Mouse (Mus musculus) ZHBTc4 (cell line): Measurements from ENCODE around the gene Adarb2.

Experiments used
- DNase-seq: peaks from one replicate; pipeline ENCODE4 v3.0.0-alpha.2; 2011; ENCODE audit warnings: low read depth, low spot score

Gene Adarb2

GRCm38 (mm10) chr13:8202681-8203476 lies at the start of gene Adarb2:
Gene Adarb2 (plus strand): TSS chr13:8202866.
- peak; percentile 58 for DNase-seq

- DNase-seq, result no peak
Measured at GRCm38 (mm10) chr13:8173800-8174199, 28.9 kb upstream of the Adarb2 start.

DNA sequence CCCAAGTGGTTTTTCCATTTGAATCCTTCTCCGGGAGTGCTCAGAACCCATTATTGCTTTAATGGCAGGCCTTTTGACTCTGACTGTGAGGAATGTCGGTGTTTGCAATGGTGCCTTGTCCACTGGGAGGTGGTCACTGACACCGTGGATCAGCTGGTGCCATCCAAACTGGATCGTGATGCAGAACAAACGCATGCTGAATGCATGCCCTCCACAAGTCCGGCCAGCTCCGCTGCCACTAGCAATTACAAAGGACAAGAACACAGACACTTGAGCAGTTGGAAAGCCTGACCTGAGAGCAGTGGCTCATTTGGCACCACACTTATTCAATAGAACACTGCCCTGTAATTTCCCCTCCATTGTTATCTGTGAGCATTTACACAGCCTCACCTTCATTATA lies 10.7 kb upstream of the Adarb2 start:
- DNase-seq, result peak; percentile 62

- no peak for DNase-seq
Measured at GRCm38 (mm10) chr13:8199186-8199880, 3.3 kb upstream of the Adarb2 start.

GRCm38 (mm10) chr13:8203477-8203813 lies 779 bp downstream of the Adarb2 start:
- DNase-seq, result no peak

- DNase-seq, result no peak
Measured at GRCm38 (mm10) chr13:8207337-8207736, 4.7 kb downstream of the Adarb2 start.

DNA sequence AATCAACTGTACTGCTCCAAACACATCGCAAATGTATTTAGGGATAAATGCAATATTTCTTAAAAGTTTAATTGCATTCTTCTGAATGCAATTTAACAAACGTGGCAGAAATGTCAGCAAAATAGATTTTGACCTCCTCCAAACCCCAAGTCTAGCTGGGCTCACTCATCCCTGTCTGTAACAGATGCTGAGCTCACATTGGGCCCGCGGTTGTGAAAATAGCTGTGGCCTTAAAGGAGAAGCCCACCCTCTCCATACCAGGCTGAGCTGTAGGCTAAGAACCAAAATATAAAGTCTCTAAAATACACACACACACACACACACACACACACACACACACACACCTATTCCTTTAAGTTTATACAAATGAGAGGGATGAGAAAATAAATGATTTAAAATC lies 8.1 kb downstream of the Adarb2 start:
- no peak for DNase-seq

- no peak for DNase-seq
Measured at GRCm38 (mm10) chr13:8238871-8239270, 36.2 kb downstream of the Adarb2 start.

DNA sequence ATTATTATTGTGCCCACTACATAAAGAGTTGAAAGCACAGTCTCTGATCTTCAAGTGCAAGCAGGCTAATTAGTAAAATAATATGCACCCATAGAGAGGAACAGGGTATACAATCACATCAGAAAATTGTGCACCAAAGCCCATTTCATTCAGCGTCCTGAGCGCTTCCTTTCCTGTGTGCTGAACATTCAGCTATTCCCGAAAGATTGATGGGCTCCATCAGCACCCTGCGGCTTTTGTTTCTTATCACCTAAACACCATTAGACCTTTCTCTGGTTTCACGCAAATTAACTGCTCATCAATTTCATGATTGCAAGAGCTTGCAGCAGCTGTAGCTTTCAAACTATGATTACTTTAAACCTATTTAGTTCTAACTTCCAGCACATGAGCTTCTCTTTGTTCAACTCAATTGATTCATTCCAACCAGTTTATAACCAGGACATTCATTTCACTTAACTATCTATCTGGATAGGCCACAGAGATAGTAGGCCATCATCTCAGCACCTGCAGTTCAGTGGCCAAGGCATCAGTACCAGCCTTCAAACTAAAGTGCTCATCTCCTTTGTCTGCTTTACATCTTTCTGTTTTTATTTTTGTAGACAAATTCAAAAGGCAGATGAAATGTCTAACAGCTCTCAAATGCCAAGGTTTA lies 45.5 kb downstream of the Adarb2 start:
- peak; percentile 2 for DNase-seq

GRCm38 (mm10) chr13:8272158-8272945 lies 69.7 kb downstream of the Adarb2 start:
- no peak for DNase-seq

- DNase-seq, result no peak
Measured at GRCm38 (mm10) chr13:8283116-8283515, 80.5 kb downstream of the Adarb2 start.

DNA sequence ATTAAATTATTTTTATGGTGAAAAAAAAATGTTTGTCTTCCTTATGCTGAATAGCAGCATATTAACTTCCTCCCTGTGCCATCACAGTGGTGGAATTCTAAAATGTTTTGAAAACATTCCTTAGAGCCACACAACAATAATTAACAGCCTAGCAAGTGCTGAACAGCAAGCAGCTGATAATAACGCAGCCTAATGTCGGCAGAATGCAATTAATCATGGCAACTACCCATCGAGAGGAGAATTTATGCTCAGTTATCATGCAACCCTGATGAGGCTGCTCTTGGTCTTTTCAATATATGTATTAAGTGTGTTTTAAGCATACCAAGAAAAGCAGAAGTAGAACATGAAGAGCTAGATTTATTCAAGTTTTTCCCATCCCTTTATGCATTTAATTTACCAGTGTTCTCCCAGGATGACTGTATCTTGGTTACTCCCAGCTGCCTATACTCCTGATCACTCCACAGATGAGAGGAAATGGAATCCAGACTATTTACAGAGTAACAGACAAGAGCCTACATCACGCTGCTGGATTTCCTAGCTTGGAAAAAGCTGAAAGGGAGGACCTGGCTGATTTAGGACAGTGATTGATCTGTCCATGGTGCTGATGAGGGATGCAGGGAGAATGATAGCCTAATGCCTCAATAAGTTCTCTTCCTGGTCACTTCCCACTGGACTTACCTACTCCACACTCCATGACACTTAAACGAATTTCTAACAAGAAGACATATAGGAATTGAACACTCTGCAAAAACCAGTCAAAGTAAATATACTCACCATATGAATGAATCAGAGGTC lies 113.9 kb downstream of the Adarb2 start:
- DNase-seq, result peak; percentile 43

DNA sequence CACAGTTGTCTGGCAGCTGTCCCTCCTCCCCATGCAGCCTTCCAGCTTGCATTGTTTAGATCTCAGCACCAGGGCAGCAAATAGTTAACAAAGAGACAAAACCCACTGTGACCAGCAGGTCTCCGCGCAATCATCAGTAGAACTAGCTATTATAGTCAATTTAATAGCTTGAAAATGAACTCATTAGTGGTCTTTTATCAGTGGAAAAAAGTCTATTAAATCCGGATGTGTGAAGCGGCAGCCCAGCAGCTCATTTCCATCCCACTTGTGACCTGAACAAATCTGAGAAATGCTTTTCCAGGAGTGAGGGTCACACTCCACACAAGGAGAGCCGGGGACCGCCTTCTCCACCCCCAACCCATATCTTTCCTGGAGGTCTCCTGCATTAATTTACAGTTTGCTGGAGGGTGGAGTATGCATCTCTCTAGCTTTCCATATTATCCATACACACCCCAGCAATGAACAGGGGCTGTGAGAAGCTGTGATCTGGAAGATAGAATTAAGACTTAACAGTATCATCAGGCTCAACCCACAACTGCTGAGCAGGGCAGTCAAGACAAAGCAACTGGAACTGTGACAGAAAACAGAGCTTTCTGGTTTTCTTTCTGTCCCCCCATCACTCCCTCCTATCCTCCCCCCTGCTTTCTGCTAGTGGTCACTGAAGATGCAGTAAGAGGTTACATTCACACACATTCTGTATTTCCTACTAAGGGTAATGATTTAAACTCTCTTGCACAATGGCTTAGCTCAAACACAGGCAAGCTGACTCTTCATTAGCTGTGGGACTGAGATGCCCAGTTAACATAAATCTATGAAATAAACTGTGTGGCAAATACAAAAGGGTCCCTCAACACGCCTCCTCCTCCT lies 131.2 kb downstream of the Adarb2 start:
- no peak for DNase-seq

GRCm38 (mm10) chr13:8334580-8334979 lies 131.9 kb downstream of the Adarb2 start:
- DNase-seq, result no peak

GRCm38 (mm10) chr13:8341086-8341807 lies 138.6 kb downstream of the Adarb2 start:
- DNase-seq, result no peak

- DNase-seq, result no peak
Measured at GRCm38 (mm10) chr13:8347147-8347546, 144.5 kb downstream of the Adarb2 start.

GRCm38 (mm10) chr13:8352341-8352740 lies 149.7 kb downstream of the Adarb2 start:
- no peak for DNase-seq

- no peak for DNase-seq
Measured at GRCm38 (mm10) chr13:8352952-8353351, 150.3 kb downstream of the Adarb2 start.

DNA sequence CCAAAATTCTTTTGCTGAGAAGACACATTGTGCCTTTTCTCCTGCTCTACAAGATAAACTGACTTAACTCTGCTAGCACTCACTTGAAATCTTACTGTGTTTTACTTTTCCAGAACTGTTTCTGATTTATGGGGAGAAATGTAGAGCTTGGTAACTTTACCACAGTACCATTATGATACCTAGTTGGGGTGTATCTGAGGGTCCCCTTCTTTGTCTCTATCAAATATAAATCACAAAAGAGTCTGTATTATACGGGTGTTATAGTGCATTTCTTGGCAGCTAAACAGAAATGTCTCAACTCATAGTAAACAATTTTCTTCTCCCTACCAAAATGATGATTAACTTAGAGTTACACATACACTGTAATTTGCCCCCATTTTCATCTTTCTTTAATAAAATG lies 162.9 kb downstream of the Adarb2 start:
- no peak for DNase-seq
